Mouse (Mus musculus): ENCODE measurements around the gene Zfp40.

The Zfp40 gene

GRCm38 (mm10) chr17:23192453-23193379 lies at the start of gene Zfp40:
TSS of gene Zfp40 (minus strand) at chr17:23193252.
- DNase-seq (ENCODE audit: low spot score in 2 of 2): peak; percentile 66 to 90

GRCm38 (mm10) chr17:23218320-23218719 lies 25.3 kb upstream of the Zfp40 start:
- DNase-seq (ENCODE audit: low spot score in 2 of 2): no peak

GRCm38 (mm10) chr17:23199856-23200255 lies 6.8 kb upstream of the Zfp40 start:
- DNase-seq (ENCODE audit: low spot score in 2 of 2): peak in 1 of 2 experiments; percentile 2

DNA sequence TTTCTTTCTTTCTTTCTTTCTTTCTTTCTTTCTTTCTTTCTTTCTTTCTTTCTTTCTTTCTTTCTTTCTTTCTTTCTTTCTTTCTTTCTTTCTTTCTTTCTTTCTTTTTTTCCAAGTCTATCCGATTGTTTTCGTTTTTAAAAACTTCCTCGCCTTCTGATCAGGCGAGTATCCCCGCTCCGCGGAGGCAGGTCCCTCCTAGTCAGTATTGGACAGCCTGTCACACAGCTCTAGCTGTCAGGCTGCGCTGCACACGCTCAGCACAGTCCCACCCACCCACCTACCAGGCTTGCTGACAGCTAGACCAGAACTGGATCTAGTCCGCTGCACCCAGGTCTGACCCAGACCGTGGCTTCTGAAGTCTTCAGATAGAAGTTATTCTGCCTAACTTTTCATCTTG lies 389 bp upstream of the Zfp40 start:
- DNase-seq (ENCODE audit: low spot score in 2 of 2): peak in 1 of 2 experiments; percentile 37

- DNase-seq (ENCODE audit: low spot score in 2 of 2): no peak
These were observed 5.4 kb downstream of the Zfp40 start for GRCm38 (mm10) chr17:23187680-23188079.

Data from cerebellum, postnatal 4 days (tissue).